Mouse (Mus musculus): ENCODE data around the gene Aicda.

DNA sequence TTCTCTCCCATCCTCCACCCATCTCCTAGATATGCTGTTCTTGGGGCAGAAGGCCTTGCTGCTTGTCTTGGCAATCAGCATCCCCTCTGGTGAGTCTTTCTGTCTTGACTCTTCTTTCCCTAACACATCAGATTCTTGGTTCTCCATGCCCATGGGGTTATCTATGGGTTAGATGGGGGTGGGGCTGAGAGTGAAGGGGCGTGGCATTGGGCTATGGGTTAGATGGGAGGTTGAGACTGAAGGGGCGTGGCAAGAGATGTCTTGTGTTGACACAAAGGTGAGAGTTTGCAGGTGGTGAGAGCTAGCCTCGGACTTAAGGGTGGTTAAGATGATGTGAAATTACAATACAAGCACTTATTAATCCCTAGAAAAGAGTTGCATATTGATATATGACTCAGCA, 39.3 kb upstream of the Aicda start:
- TF ChIP-seq CTCF (IDR thresholded peaks at IDR 0.05; ENCODE audit: low read depth, low read length) (no peak), POLR2A (IDR thresholded peaks at IDR 0.05; ENCODE audit: insufficient read depth, low read length) (no peak), EP300 (IDR thresholded peaks at IDR 0.05; ENCODE audit: insufficient read depth, low read depth, low read length) (no peak)

Measured in ES-Bruce4 (cell line).